In genomic region chr2:152765045-152765674, GRCm38 (mm10) we compare ENCODE assay signal across 9 mouse cellular contexts. TPM values are rescaled to one million over a fixed set of nuclear protein-coding genes. Genes with fewer than 3 reads are reported as not detected.
DNase-seq lines count a peak whose midpoint lies in the region; ATAC-seq and TF ChIP-seq lines count a peak whose summit lies in the region.
"Had no signal": no experiment of that assay in that cellular context is flagged by ENCODE, and none has a peak within 500 bp of the region (broad histone marks: within the 10 kb centered on the region; RNA-seq: fewer than 3 reads in every experiment).

No protein-coding gene starts in this region.

- no peak overlapping the region for H3K4me3 ChIP-seq in embryonic facial prominence, embryonic 14.5 days (ENCODE audit: low read depth, low read length)
- H3K4me3 ChIP-seq in intestine, embryonic 14.5 days (ENCODE audit: low read depth, low read length), result no peak overlapping the region
- peak overlapping the region; percentile 37 for H3K4me3 ChIP-seq in midbrain, embryonic 10.5 days
- H3K4me3 ChIP-seq: gastrocnemius, adult 2 months had no signal

- DNase-seq in brain, embryonic 14.5 days (ENCODE audit: low read depth), result peak; percentile 45
- no peak for DNase-seq in embryonic facial prominence, embryonic 14.5 days (ENCODE audit: low spot score)
- DNase-seq in intestine, embryonic 14.5 days (ENCODE audit: low spot score), result no peak
- no peak for DNase-seq in midbrain, embryonic 10.5 days (ENCODE audit: low spot score)
- no peak for DNase-seq in cerebellum, postnatal 4 days (ENCODE audit: low spot score in 2 of 2)
- no peak for DNase-seq in c-Kit-positive CD71-positive TER-119-positive erythroid progenitor cells, embryonic 14.5 days (ENCODE audit: low spot score)
- no peak for DNase-seq in spleen, postnatal 36 days (ENCODE audit: low spot score in 2 of 2)
- DNase-seq: gastrocnemius, adult 2 months; kidney, adult 18-20 months had no signal

- no peak overlapping the region for H3K27ac ChIP-seq in embryonic facial prominence, embryonic 14.5 days (replicated peaks; ENCODE audit: low read depth, low read length)
- no peak overlapping the region for H3K27ac ChIP-seq in intestine, embryonic 14.5 days (ENCODE audit: low read depth)
- H3K27ac ChIP-seq in midbrain, embryonic 10.5 days (replicated peaks), result peak overlapping the region; percentile 63

- H3K4me1 ChIP-seq in embryonic facial prominence, embryonic 14.5 days (ENCODE audit: control insufficient read depth, insufficient read depth, low read length), result 0 out of 2 replicates have a peak, but pooled peaks cover 4% of the 10 kb centered on the region
- H3K4me1 ChIP-seq in intestine, embryonic 14.5 days (replicated peaks; ENCODE audit: control insufficient read depth, insufficient read depth, low read length), result peaks cover 21% of the 10 kb centered on the region
- H3K4me1 ChIP-seq in midbrain, embryonic 10.5 days, result peaks cover 31% of the 10 kb centered on the region

- no peaks in the 10 kb centered on the region for H3K36me3 ChIP-seq in embryonic facial prominence, embryonic 14.5 days (ENCODE audit: control insufficient read depth, insufficient read depth, low read length)
- H3K36me3 ChIP-seq in intestine, embryonic 14.5 days (ENCODE audit: control insufficient read depth, insufficient read depth, low read length), result no peaks in the 10 kb centered on the region
- H3K36me3 ChIP-seq in midbrain, embryonic 10.5 days, result no peaks in the 10 kb centered on the region

- TF ChIP-seq CTCF in brain, embryonic 14.5 days (IDR thresholded peaks at IDR 0.05; ENCODE audit: borderline replicate concordance, extremely low read depth, insufficient read depth, insufficient read length), result no peak

- 40% methylated on average over 7 of the region's 7 CpGs for WGBS in embryonic facial prominence, embryonic 14.5 days
- WGBS in intestine, embryonic 14.5 days, result 37% methylated on average over 7 of the region's 7 CpGs
- 27% methylated on average over 7 of the region's 7 CpGs for WGBS in midbrain, embryonic 10.5 days

- H3K9me3 ChIP-seq in embryonic facial prominence, embryonic 14.5 days (ENCODE audit: control insufficient read depth, low read length), result no peaks in the 10 kb centered on the region
- no peaks in the 10 kb centered on the region for H3K9me3 ChIP-seq in intestine, embryonic 14.5 days (ENCODE audit: control insufficient read depth, low read length)
- H3K9me3 ChIP-seq in midbrain, embryonic 10.5 days (replicated peaks), result no peaks in the 10 kb centered on the region

- no peak for TF ChIP-seq POLR2A in brain, embryonic 14.5 days (IDR thresholded peaks at IDR 0.05; ENCODE audit: borderline replicate concordance, extremely low read depth, insufficient read depth, insufficient read length, poor library complexity, severe bottlenecking)

- ATAC-seq in embryonic facial prominence, embryonic 14.5 days (ENCODE audit: low read depth), result no peak
- no peak for ATAC-seq in intestine, embryonic 14.5 days (replicated peaks; ENCODE audit: low FRiP score, low TSS enrichment, low read depth)

- H3K27me3 ChIP-seq in embryonic facial prominence, embryonic 14.5 days (replicated peaks; ENCODE audit: control insufficient read depth, insufficient read depth, low read length), result no peaks in the 10 kb centered on the region
- H3K27me3 ChIP-seq in intestine, embryonic 14.5 days (replicated peaks; ENCODE audit: control insufficient read depth, insufficient read depth, low read length), result no peaks in the 10 kb centered on the region
- no peaks in the 10 kb centered on the region for H3K27me3 ChIP-seq in midbrain, embryonic 10.5 days (ENCODE audit: low read depth, poor library complexity, severe bottlenecking)

- no peak overlapping the region; the same call in 1 of the 2 replicates for H3K9ac ChIP-seq in embryonic facial prominence, embryonic 14.5 days (ENCODE audit: low read depth, low read length)
- H3K9ac ChIP-seq in intestine, embryonic 14.5 days (ENCODE audit: low read length), result no peak overlapping the region

- peak overlapping the region; percentile 41; the same call in 1 of the 2 replicates for H3K4me2 ChIP-seq in embryonic facial prominence, embryonic 14.5 days (ENCODE audit: low read depth, low read length)
- peak overlapping the region; percentile 38 for H3K4me2 ChIP-seq in intestine, embryonic 14.5 days (ENCODE audit: low read length)

RNA-seq across cellular contexts. Expression of gene Cox4i2, which starts 11.2 kb away (rescaled TPM):
- polyA plus RNA-seq in brain, embryonic 14.5 days (2012; rRNA removed), result 4.3 and 4.8 TPM in 2 replicates
- 19.1 and 27.0 TPM in 2 replicates for polyA plus RNA-seq in embryonic facial prominence, embryonic 14.5 days (2014; fragmentation: Nextera tagmentation; extraction: Ambion mirVana)
- polyA plus RNA-seq in intestine, embryonic 14.5 days (2014; fragmentation: Nextera tagmentation; extraction: Ambion mirVana), result 11.0 and 13.1 TPM in 2 replicates
- 4.2 and 4.6 TPM in 2 replicates for polyA plus RNA-seq in midbrain, embryonic 10.5 days (2016; fragmentation: Nextera tagmentation; extraction: Ambion mirVana)

RNA-seq across cellular contexts. Expression of gene Id1, which starts 29.1 kb away (rescaled TPM):
- polyA plus RNA-seq in brain, embryonic 14.5 days (2012; rRNA removed), result 126 TPM in 2 replicates
- 128 and 138 TPM in 2 replicates for polyA plus RNA-seq in embryonic facial prominence, embryonic 14.5 days (2014; fragmentation: Nextera tagmentation; extraction: Ambion mirVana)
- polyA plus RNA-seq in intestine, embryonic 14.5 days (2014; fragmentation: Nextera tagmentation; extraction: Ambion mirVana), result 101 and 109 TPM in 2 replicates
- polyA plus RNA-seq in midbrain, embryonic 10.5 days (2016; fragmentation: Nextera tagmentation; extraction: Ambion mirVana), result 70.2 and 86.2 TPM in 2 replicates
